Mouse (Mus musculus): ENCODE data around the gene Cd300ld4. TPM values are rescaled to one million over a fixed set of nuclear protein-coding genes. Genes with fewer than 3 reads are reported as not detected.
A peak's percentile ranks its signal among the peaks of the same experiment; 100 is the strongest.
"Not testable (repeated sequence)": the region's sequence is repeated elsewhere in the genome, so short reads cannot be mapped to it uniquely, and the experiment has no call there.

The Cd300ld4 gene
- polyA plus RNA-seq (2014; fragmentation: Nextera tagmentation; extraction: Ambion mirVana) = not detected in 2 replicates

DNA sequence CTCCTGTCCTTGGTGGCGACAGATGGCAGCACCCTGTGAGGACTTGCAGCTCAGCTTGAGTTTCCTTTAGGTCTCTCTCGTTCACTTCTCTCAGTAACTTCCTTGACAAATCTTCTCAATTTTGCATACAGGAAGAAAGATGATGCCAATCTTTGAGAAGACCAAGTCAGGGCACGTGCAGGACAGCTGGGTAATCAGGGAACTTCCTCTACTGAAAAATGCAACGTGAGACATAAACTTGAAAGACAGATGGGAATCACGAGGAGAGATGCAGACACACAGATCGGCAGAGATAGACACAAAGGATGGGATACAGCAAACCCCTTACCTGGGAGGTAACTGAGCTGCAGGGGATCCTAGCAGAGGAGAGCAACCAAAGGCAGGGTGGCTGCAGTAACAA, at the start of gene Cd300ld4:
TSS of gene Cd300ld4 (minus strand) at position 101 of the 400 bp plus-strand sequence.
- not testable (repeated sequence) for H3K4me1 ChIP-seq (replicated peaks; ENCODE audit: control insufficient read depth, insufficient read depth, low read length); H3K27ac ChIP-seq (ENCODE audit: low read depth, low read length); H3K36me3 ChIP-seq (ENCODE audit: control insufficient read depth, insufficient read depth, low read length); H3K9ac ChIP-seq (ENCODE audit: low read depth, low read length); H3K4me3 ChIP-seq (ENCODE audit: low read depth, low read length); H3K27me3 ChIP-seq (ENCODE audit: control insufficient read depth, insufficient read depth, low read length); ATAC-seq (ENCODE audit: low FRiP score); H3K4me2 ChIP-seq (replicated peaks; ENCODE audit: low read depth, low read length); DNase-seq (ENCODE audit: low spot score); H3K9me3 ChIP-seq (ENCODE audit: control insufficient read depth, low read length)
- WGBS = no CpG with 5 or more reads among the region's 6 CpGs

DNA sequence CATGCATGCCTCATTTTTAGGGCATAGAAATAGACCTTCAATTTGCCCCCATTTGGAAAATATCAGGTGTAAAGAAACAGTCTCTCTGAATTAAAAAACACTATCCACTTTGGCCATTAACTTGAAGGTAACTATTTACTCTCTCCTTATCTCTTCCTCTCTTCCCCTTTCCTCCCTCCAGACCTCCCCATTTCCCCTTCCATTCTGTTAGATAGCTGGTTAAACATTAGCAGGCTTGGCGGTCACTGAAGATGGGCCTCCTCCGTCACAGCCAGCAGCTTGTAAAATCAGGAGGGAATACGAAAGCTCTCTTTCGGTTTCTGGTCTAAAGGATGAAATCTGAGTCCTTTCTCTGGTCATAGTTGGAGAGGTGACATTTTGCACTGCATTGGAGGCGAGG, 49.0 kb upstream of the Cd300ld4 start:
- H3K9ac ChIP-seq (ENCODE audit: low read depth, low read length) = no peak overlapping the region
- ATAC-seq (ENCODE audit: low FRiP score) (no peak), DNase-seq (ENCODE audit: low spot score) (no peak)
- H3K36me3 ChIP-seq (ENCODE audit: control insufficient read depth, insufficient read depth, low read length) = no peaks in the 10 kb centered on the region
- H3K4me1 ChIP-seq (replicated peaks; ENCODE audit: control insufficient read depth, insufficient read depth, low read length) = peaks cover 4% of the 10 kb centered on the region
- no peak overlapping the region for H3K27ac ChIP-seq (ENCODE audit: low read depth, low read length)
- H3K27me3 ChIP-seq (ENCODE audit: control insufficient read depth, insufficient read depth, low read length) = peaks cover 18% of the 10 kb centered on the region
- H3K9me3 ChIP-seq (ENCODE audit: control insufficient read depth, low read length) = no peaks in the 10 kb centered on the region
- no peak overlapping the region for H3K4me3 ChIP-seq (ENCODE audit: low read depth, low read length)
- WGBS = 56% methylated on average over 5 of the region's 5 CpGs
- H3K4me2 ChIP-seq (replicated peaks; ENCODE audit: low read depth, low read length) = no peak overlapping the region

DNA sequence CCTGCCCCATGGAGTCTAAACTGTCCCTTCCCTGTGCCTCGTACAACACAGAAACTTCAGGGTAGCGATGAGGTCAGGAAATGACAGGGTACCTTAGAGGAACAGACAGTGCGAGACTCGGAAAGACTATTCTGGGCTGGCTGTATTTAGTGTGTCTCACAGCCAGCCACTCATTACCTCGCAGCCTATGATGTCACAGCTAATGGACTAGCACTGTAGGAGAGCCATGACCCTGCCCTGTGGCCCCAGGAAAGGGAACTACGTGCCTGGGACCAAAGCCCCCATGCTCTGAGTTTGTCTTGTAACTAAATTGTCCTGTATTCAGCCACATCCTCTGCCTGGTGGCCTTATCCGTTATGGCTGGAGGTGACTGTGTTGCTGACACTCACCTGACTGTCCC, 48.6 kb upstream of the Cd300ld4 start:
- Histone ChIP-seq H3K27ac (ENCODE audit: low read depth, low read length) (no peak overlapping the region), H3K9ac (ENCODE audit: low read depth, low read length) (no peak overlapping the region), H3K36me3 (ENCODE audit: control insufficient read depth, insufficient read depth, low read length) (no peaks in the 10 kb centered on the region), H3K27me3 (ENCODE audit: control insufficient read depth, insufficient read depth, low read length) (peaks cover 18% of the 10 kb centered on the region), H3K4me2 (replicated peaks; ENCODE audit: low read depth, low read length) (no peak overlapping the region), H3K4me3 (ENCODE audit: low read depth, low read length) (no peak overlapping the region), H3K4me1 (replicated peaks; ENCODE audit: control insufficient read depth, insufficient read depth, low read length) (peaks cover 6% of the 10 kb centered on the region), H3K9me3 (ENCODE audit: control insufficient read depth, low read length) (no peaks in the 10 kb centered on the region)
- 81% methylated on average over 7 of the region's 7 CpGs for WGBS
- DNase-seq (ENCODE audit: low spot score) = no peak
- ATAC-seq (ENCODE audit: low FRiP score) = no peak

DNA sequence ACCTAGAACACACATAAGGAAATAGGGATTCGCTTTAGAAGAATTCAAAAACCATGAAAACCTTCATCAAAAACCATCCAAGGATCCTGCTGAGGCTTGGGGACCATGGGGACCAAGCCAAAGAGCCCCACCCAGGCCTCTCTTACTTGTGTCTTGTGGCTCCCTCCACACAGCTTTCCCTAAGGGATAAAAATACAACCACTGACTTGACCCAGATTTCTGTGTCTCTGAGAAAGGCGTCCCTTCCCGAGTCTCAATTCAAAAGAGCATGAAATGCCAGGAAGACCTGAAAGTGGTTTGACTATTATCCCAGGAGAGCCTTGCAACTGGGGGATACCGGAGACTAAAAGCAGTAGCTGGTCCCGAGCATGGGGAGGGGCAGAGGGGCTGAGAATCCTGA, 46.2 kb upstream of the Cd300ld4 start:
- peaks cover 6% of the 10 kb centered on the region for H3K4me1 ChIP-seq (replicated peaks; ENCODE audit: control insufficient read depth, insufficient read depth, low read length)
- no peaks in the 10 kb centered on the region for H3K9me3 ChIP-seq (ENCODE audit: control insufficient read depth, low read length)
- H3K9ac ChIP-seq (ENCODE audit: low read depth, low read length) = no peak overlapping the region
- WGBS = 63% methylated on average over 5 of the region's 5 CpGs
- no peak overlapping the region for H3K4me3 ChIP-seq (ENCODE audit: low read depth, low read length)
- no peak overlapping the region for H3K4me2 ChIP-seq (replicated peaks; ENCODE audit: low read depth, low read length)
- ATAC-seq (ENCODE audit: low FRiP score) (no peak), DNase-seq (ENCODE audit: low spot score) (no peak)
- H3K27me3 ChIP-seq (ENCODE audit: control insufficient read depth, insufficient read depth, low read length) = peaks cover 28% of the 10 kb centered on the region
- no peaks in the 10 kb centered on the region for H3K36me3 ChIP-seq (ENCODE audit: control insufficient read depth, insufficient read depth, low read length)
- no peak overlapping the region for H3K27ac ChIP-seq (ENCODE audit: low read depth, low read length)

DNA sequence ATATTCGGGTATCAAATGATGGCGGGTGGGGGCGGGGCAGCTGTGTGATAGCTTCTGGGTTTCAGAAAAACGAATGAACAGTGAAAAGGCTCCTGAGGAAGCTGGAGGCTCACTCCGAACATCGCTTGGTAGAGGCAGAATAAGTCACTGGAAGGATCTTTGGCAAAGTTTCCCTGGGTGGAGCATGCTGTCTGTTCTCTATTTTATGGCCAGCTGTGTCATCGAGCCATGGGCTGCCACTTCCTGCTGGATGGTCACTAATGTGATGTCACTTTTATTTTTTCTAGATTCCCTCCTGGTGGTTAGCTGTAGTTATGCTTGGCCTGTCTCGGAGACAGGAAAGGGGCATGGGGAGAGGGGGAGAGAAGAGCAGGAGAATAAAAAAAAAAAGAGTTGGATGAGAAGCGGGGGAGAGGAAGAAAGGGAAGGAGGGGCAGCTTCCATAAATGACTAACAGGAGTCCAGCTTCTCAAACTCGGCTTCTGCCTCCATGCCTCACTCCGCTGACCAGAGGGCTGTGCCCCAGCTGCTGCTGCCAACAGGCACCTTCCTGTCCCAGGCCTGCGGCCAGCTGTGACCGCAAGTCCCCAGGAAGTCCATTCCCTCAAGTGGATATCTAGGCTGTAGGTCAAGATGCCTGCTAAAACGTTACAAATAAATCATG, 45.0 kb upstream of the Cd300ld4 start:
- Histone ChIP-seq H3K27ac (ENCODE audit: low read depth, low read length) (0 out of 2 replicates have a peak overlapping the region, but pooled peaks have one; percentile 30), H3K9me3 (ENCODE audit: control insufficient read depth, low read length) (no peaks in the 10 kb centered on the region), H3K4me3 (ENCODE audit: low read depth, low read length) (no peak overlapping the region), H3K9ac (ENCODE audit: low read depth, low read length) (0 out of 2 replicates have a peak overlapping the region, but pooled peaks have one; percentile 7), H3K36me3 (ENCODE audit: control insufficient read depth, insufficient read depth, low read length) (no peaks in the 10 kb centered on the region), H3K27me3 (ENCODE audit: control insufficient read depth, insufficient read depth, low read length) (peaks cover 28% of the 10 kb centered on the region), H3K4me1 (replicated peaks; ENCODE audit: control insufficient read depth, insufficient read depth, low read length) (peaks cover 6% of the 10 kb centered on the region), H3K4me2 (replicated peaks; ENCODE audit: low read depth, low read length) (peak overlapping the region; percentile 32)
- no peak for ATAC-seq (ENCODE audit: low FRiP score)
- peak; percentile 27 for DNase-seq (ENCODE audit: low spot score)
- WGBS = 12% methylated on average over 14 of the region's 14 CpGs

DNA sequence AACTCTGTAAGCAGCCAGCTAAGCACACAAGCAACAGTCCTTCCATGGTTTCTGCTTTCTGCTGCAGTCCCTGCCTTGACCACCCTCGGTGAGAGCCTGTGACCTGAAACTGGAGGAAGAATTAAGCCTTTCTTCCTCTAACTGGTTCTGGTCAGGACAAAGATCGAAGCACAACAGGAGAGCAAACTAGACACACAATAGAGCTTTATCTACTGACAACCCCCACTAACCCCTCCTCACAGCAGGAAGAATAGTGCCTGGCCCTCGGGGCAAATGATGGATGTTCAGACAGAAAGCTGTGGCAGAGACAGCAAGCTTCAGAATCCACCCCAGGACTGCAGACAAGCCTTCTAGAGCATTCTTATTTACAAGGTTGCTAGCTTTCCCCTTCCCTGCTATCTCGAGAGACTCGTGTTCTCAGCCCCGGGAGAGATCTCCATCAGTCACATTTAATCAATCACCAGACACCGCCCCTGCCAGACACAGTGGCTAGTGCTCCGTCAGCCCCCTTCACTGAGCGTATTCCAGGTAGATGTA, 44.3 kb upstream of the Cd300ld4 start:
- H3K9ac ChIP-seq (ENCODE audit: low read depth, low read length) = 0 out of 2 replicates have a peak overlapping the region, but pooled peaks have one; percentile 7
- H3K27ac ChIP-seq (ENCODE audit: low read depth, low read length) = peak overlapping the region; percentile 30; the same call in 1 of the 2 replicates
- ATAC-seq (ENCODE audit: low FRiP score) = peak; percentile 53
- H3K27me3 ChIP-seq (ENCODE audit: control insufficient read depth, insufficient read depth, low read length) = peaks cover 28% of the 10 kb centered on the region
- no peaks in the 10 kb centered on the region for H3K9me3 ChIP-seq (ENCODE audit: control insufficient read depth, low read length)
- peaks cover 6% of the 10 kb centered on the region for H3K4me1 ChIP-seq (replicated peaks; ENCODE audit: control insufficient read depth, insufficient read depth, low read length)
- H3K4me2 ChIP-seq (replicated peaks; ENCODE audit: low read depth, low read length) = peak overlapping the region; percentile 32
- H3K36me3 ChIP-seq (ENCODE audit: control insufficient read depth, insufficient read depth, low read length) = no peaks in the 10 kb centered on the region
- DNase-seq (ENCODE audit: low spot score) = peak; percentile 56
- H3K4me3 ChIP-seq (ENCODE audit: low read depth, low read length) = no peak overlapping the region
- WGBS = 5% methylated on average over 9 of the region's 9 CpGs

DNA sequence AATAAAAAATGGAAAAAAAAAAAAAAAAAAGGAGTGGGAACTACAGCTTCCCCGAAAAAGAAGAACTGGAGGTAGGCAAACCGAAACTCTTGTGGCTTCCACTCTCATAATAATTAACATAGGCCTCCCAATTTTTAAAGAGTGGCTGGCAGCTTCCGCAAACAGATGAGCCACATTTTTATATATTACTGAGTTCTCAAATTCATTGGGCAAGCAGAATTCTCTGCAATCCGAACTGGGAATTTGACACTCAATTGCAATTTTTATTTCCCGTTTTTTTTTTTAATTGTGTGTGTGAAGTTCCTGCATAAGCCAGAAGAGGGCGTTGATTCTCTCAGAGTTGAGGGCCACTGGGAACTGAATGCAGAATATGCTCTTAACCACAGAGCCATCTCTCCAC, 40.0 kb upstream of the Cd300ld4 start:
- H3K36me3 ChIP-seq (ENCODE audit: control insufficient read depth, insufficient read depth, low read length) = no peaks in the 10 kb centered on the region
- no peak overlapping the region for H3K4me3 ChIP-seq (ENCODE audit: low read depth, low read length)
- DNase-seq (ENCODE audit: low spot score) (no peak), ATAC-seq (ENCODE audit: low FRiP score) (no peak)
- H3K9me3 ChIP-seq (ENCODE audit: control insufficient read depth, low read length) = no peaks in the 10 kb centered on the region
- H3K9ac ChIP-seq (ENCODE audit: low read depth, low read length) = no peak overlapping the region
- peaks cover 6% of the 10 kb centered on the region for H3K4me1 ChIP-seq (replicated peaks; ENCODE audit: control insufficient read depth, insufficient read depth, low read length)
- WGBS = 70% methylated on average over 6 of the region's 6 CpGs
- H3K27me3 ChIP-seq (ENCODE audit: control insufficient read depth, insufficient read depth, low read length) = peaks cover 14% of the 10 kb centered on the region
- no peak overlapping the region for H3K4me2 ChIP-seq (replicated peaks; ENCODE audit: low read depth, low read length)
- H3K27ac ChIP-seq (ENCODE audit: low read depth, low read length) = no peak overlapping the region

DNA sequence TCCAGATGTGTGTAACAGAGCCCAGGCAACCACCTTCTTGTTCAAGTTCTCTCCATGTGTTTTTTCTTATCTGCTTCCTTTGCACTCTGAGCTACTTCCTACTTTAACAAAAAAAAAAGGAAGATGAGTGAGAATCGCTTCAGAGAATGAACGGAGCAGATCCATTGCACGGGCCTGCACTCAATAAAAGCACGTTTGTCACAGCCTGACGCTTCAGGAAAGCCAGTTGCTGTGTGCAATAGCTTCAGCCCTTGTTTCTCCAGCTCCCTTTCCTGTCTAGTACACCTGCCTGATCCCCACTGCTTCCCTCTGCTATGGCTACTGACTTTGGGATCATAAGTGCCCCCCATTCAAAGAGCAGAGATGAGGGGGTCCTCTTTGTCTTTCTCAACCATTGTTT, 35.3 kb upstream of the Cd300ld4 start, which contains the start of gene Cd300e:
TSS of gene Cd300e (minus strand) at position 101 of the 400 bp plus-strand sequence.
- no peaks in the 10 kb centered on the region for H3K4me1 ChIP-seq (replicated peaks; ENCODE audit: control insufficient read depth, insufficient read depth, low read length)
- no peak within 1 kb of the TSS for H3K9ac ChIP-seq (ENCODE audit: low read depth, low read length)
- H3K27me3 ChIP-seq (ENCODE audit: control insufficient read depth, insufficient read depth, low read length) = peaks cover 6% of the 10 kb centered on the region
- 33% methylated on average over 5 of the region's 5 CpGs for WGBS
- H3K27ac ChIP-seq (ENCODE audit: low read depth, low read length) = no peak within 1 kb of the TSS
- H3K9me3 ChIP-seq (ENCODE audit: control insufficient read depth, low read length) = no peaks in the 10 kb centered on the region
- DNase-seq (ENCODE audit: low spot score) (no peak), ATAC-seq (ENCODE audit: low FRiP score) (no peak)
- no peak within 1 kb of the TSS for H3K4me2 ChIP-seq (replicated peaks; ENCODE audit: low read depth, low read length)
- H3K36me3 ChIP-seq (ENCODE audit: control insufficient read depth, insufficient read depth, low read length) = no peaks in the 10 kb centered on the region
- no peak within 1 kb of the TSS for H3K4me3 ChIP-seq (ENCODE audit: low read depth, low read length)

DNA sequence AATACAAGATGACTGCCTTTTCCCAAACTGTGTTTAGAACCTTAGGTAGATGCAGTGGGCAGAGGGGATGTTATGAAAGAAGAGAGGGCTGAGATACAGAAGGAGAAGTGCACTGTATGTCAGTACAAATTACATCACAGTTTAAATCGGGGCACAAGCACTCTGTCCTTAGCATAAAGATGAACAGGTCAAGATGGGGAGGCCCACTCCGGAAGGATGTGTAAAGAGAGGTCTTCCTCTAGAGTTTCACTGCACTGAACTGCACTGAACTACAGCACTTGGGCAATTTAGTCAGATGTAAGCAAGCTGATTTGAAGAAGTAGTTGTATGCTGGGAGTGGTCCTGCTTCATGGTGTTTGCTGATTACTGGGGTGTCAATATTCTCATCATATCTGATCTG, 33.0 kb upstream of the Cd300ld4 start:
- H3K27me3 ChIP-seq (ENCODE audit: control insufficient read depth, insufficient read depth, low read length) = 0 out of 2 replicates have a peak, but pooled peaks cover 2% of the 10 kb centered on the region
- ATAC-seq (ENCODE audit: low FRiP score) (no peak), DNase-seq (ENCODE audit: low spot score) (no peak)
- no peaks in the 10 kb centered on the region for H3K9me3 ChIP-seq (ENCODE audit: control insufficient read depth, low read length)
- no peak overlapping the region for H3K4me2 ChIP-seq (replicated peaks; ENCODE audit: low read depth, low read length)
- no peaks in the 10 kb centered on the region for H3K36me3 ChIP-seq (ENCODE audit: control insufficient read depth, insufficient read depth, low read length)
- no peaks in the 10 kb centered on the region for H3K4me1 ChIP-seq (replicated peaks; ENCODE audit: control insufficient read depth, insufficient read depth, low read length)
- no peak overlapping the region for H3K4me3 ChIP-seq (ENCODE audit: low read depth, low read length)
- no peak overlapping the region for H3K27ac ChIP-seq (ENCODE audit: low read depth, low read length)
- 75% methylated on average over 2 of the region's 2 CpGs for WGBS
- H3K9ac ChIP-seq (ENCODE audit: low read depth, low read length) = no peak overlapping the region
